Mouse (Mus musculus) forebrain, embryonic 11.5 days (tissue): ENCODE measurements at regions not wholly inside any gene's neighbourhood (a gene's known extent, or its start where the extent isn't known, plus 50 kb on each side); places are given as distances from the start of the nearest gene placed in this dataset.

ENCODE experiments used
- ATAC-seq: fragments of 200-750 bp; cut with Nextera tagmentation; replicated peaks from 2 replicates; pipeline ENCODE4 v1.8.0; 2017; ENCODE audit warnings: moderate TSS enrichment; ENCODE audit not compliant: low FRiP score
- DNase-seq: peaks from one replicate; pipeline ENCODE4 v3.0.0-alpha.2; 2017; ENCODE audit warnings: low spot score
- H3K27ac ChIP-seq: fragments of 300-500 bp; sonication (generic); 2 replicates; pipeline ENCODE4 v1.5.1; 2014; ENCODE audit warnings: low read depth, low read length
- H3K27me3 ChIP-seq: fragments of 300-500 bp; sonication (generic); 2 replicates; pipeline ENCODE4 v1.6.1; 2014; ENCODE audit warnings: mild to moderate bottlenecking, low read length, mixed read lengths; ENCODE audit not compliant: control insufficient read depth, insufficient read depth
- H3K36me3 ChIP-seq: fragments of 300-500 bp; sonication (generic); 2 replicates; pipeline ENCODE4 v1.6.1; 2014; ENCODE audit warnings: mild to moderate bottlenecking, low read length, moderate library complexity, mixed read lengths; ENCODE audit not compliant: control insufficient read depth, insufficient read depth
- H3K4me1 ChIP-seq: fragments of 300-500 bp; sonication (generic); replicated peaks from 2 replicates; pipeline ENCODE4 v1.6.1; 2014; ENCODE audit warnings: low read length, mixed read lengths; ENCODE audit not compliant: control insufficient read depth, insufficient read depth
- H3K4me2 ChIP-seq: fragments of 300-500 bp; sonication (generic); 2 replicates; pipeline ENCODE4 v1.6.1; 2014; ENCODE audit warnings: low read depth, mild to moderate bottlenecking, low read length, moderate library complexity, mixed read lengths; ENCODE audit not compliant: severe bottlenecking
- H3K4me3 ChIP-seq: fragments of 300-500 bp; sonication (generic); 2 replicates; pipeline ENCODE4 v1.5.1; 2014; ENCODE audit warnings: low read depth, low read length
- H3K9ac ChIP-seq: fragments of 300-500 bp; sonication (generic); 2 replicates; pipeline ENCODE4 v1.6.1; 2014; ENCODE audit warnings: low read length
- H3K9me3 ChIP-seq: fragments of 300-500 bp; sonication (generic); 2 replicates; pipeline ENCODE4 v1.6.1; 2016; ENCODE audit warnings: low read length, mixed read lengths; ENCODE audit not compliant: control insufficient read depth
- WGBS: fragments of 180-500 bp; shearing (Covaris S2); extraction: QIAGEN DNeasy Blood & Tissue Kit; methylation state at CpG from one replicate; pipeline ENCODE4 v1.1.7; 2014; 5-methylcytosine and 5-hydroxymethylcytosine counted together

- whole genome bisulfite sequencing, result 57% methylated on average over 4 of the region's 4 CpGs
- Histone ChIP-seq H3K4me2 (no peak overlapping the region), H3K36me3 (no peaks in the 10 kb centered on the region)
These were observed 683.7 kb upstream of the Vstm2b start for GRCm38 (mm10) chr7:40214395-40214794.

DNA sequence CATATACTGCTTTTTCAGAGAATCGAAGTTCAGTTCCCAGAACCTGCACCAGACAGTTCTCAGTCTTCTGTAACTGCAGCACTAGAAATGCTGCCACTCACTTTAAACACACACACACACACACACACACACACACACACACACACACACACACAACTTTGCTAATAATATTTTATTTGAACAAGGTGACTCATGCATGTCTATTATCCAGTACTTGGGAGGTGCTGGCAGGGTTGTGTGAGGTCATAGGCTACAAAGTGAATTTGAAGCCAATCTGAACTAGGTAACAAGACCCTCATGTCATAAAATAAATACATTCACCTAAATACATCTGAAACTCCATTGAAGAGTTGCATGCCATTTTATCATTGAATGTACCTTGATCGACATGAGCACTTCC is 682.9 kb upstream of the Vstm2b start:
- no peak overlapping the region for H3K4me3 ChIP-seq
- no peak overlapping the region for H3K9ac ChIP-seq
- no peaks in the 10 kb centered on the region for H3K27me3 ChIP-seq
- H3K4me1 ChIP-seq, result no peaks in the 10 kb centered on the region
- DNase-seq (no peak), ATAC-seq (no peak)
- no peak overlapping the region for H3K4me2 ChIP-seq
- H3K36me3 ChIP-seq, result no peaks in the 10 kb centered on the region
- no peaks in the 10 kb centered on the region for H3K9me3 ChIP-seq
- 92% methylated on average over 2 of the region's 2 CpGs for WGBS
- no peak overlapping the region for H3K27ac ChIP-seq

More at GRCm38 (mm10) chr7:40214395-40214794, 683.7 kb upstream of the Vstm2b start:
- no peak overlapping the region for H3K27ac ChIP-seq
- no peak for DNase-seq
- H3K27me3 ChIP-seq, result no peaks in the 10 kb centered on the region
- no peaks in the 10 kb centered on the region for H3K4me1 ChIP-seq
- no peaks in the 10 kb centered on the region for H3K9me3 ChIP-seq
- no peak overlapping the region for H3K9ac ChIP-seq
- no peak overlapping the region for H3K4me3 ChIP-seq
- no peak for ATAC-seq

DNA sequence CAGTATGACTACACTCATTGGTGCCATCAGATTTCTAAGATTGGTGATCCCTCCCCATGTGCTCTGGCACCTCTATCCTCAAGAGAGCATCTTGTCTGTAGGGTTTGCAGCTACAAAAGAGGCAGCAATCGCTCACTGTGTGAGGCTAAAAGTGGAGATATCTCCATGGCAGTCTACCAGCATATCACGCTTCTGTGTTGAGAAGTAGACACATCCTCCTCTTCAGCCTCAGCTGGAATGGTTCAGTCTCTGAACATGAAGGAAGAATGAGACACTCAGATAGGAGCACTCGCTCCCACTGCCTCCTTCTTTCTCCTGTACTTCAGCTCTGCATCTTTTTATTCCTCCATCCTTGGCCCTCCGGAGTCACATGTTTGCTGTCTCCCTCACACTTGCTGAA is 677.6 kb upstream of the Vstm2b start:
- Histone ChIP-seq H3K9ac (no peak overlapping the region), H3K27me3 (no peaks in the 10 kb centered on the region), H3K4me3 (no peak overlapping the region), H3K9me3 (no peaks in the 10 kb centered on the region), H3K4me1 (no peaks in the 10 kb centered on the region), H3K36me3 (no peaks in the 10 kb centered on the region), H3K4me2 (no peak overlapping the region), H3K27ac (no peak overlapping the region)
- ATAC-seq, result no peak
- WGBS, result 84% methylated on average over 4 of the region's 4 CpGs
- DNase-seq, result no peak

GRCm38 (mm10) chr7:40245188-40245587 is 652.9 kb upstream of the Vstm2b start:
- 90% methylated on average over 8 of the region's 8 CpGs for WGBS

GRCm38 (mm10) chr7:40248521-40248920 is 649.6 kb upstream of the Vstm2b start:
- no peaks in the 10 kb centered on the region for H3K4me1 ChIP-seq
- no peak for DNase-seq
- H3K27ac ChIP-seq, result no peak overlapping the region
- ATAC-seq, result no peak
- no peak overlapping the region for H3K9ac ChIP-seq
- no peaks in the 10 kb centered on the region for H3K27me3 ChIP-seq
- H3K9me3 ChIP-seq, result no peaks in the 10 kb centered on the region
- no peaks in the 10 kb centered on the region for H3K36me3 ChIP-seq
- 87% methylated on average over 2 of the region's 2 CpGs for WGBS
- H3K4me2 ChIP-seq, result no peak overlapping the region
- no peak overlapping the region for H3K4me3 ChIP-seq

More at GRCm38 (mm10) chr7:40245188-40245587, 652.9 kb upstream of the Vstm2b start:
- Histone ChIP-seq H3K4me1 (no peaks in the 10 kb centered on the region), H3K27me3 (no peaks in the 10 kb centered on the region), H3K36me3 (no peaks in the 10 kb centered on the region), H3K9me3 (no peaks in the 10 kb centered on the region), H3K27ac (no peak overlapping the region), H3K4me2 (no peak overlapping the region), H3K4me3 (no peak overlapping the region), H3K9ac (no peak overlapping the region)
- DNase-seq (no peak), ATAC-seq (no peak)

DNA sequence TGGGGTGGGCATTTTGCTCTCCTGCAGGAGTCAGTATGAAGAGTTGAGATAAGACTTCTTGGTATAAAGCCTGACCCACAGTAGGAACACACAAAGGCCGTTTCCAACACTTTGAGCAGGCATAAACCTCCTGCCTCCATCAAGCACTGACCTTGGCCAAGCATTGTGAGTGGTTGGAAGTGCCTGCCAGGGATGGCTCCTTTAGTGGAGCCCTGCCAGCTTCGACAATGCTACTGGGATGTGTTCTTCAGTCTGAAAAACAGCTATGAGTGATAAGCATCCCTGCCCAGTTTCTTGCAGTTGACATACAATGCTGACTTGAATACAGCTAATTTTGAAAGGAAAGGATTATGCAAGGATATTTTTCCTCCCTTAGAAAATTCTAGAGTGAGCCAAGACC is 644.6 kb upstream of the Vstm2b start:
- H3K9ac ChIP-seq, result no peak overlapping the region
- ATAC-seq, result no peak
- no peaks in the 10 kb centered on the region for H3K27me3 ChIP-seq
- no peak overlapping the region for H3K4me2 ChIP-seq
- DNase-seq, result no peak
- H3K4me3 ChIP-seq, result no peak overlapping the region
- H3K9me3 ChIP-seq, result no peaks in the 10 kb centered on the region
- H3K27ac ChIP-seq, result no peak overlapping the region
- no peaks in the 10 kb centered on the region for H3K36me3 ChIP-seq
- no peaks in the 10 kb centered on the region for H3K4me1 ChIP-seq
- 65% methylated on average over 2 of the region's 2 CpGs for WGBS

DNA sequence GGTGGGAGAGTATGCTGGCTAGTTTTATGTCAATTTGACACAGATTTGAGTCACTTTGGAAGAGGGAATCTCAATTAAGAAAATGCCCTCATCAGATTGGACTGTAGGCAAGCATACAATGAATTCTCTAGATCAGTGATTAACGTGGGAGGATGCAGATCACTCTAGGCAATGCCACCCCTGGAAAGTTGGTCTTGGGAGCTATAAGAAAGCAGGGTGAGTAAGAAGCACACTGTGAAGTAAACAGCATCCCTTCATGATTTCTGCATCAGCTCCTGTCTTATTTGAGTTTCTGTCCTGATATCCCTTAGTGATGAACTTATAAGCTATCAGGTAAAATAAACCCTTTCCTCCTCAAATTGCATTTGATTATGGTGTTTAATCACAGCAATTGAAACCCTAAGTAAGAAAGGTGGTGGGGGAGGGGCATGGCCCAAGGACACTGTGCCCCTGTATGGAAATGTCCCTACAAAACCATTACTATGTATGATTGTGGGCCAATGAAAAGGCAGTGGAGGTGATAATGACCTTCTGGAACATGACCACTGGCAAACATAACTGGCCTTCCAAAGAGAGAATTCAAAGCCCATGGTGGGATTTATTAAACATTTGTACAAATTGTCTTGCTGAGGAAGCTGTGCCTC is 640.3 kb upstream of the Vstm2b start:
- DNase-seq, result no peak
- H3K9ac ChIP-seq, result no peak overlapping the region
- 63% methylated on average over 1 of the region's 1 CpGs for WGBS

GRCm38 (mm10) chr7:40258377-40258739 is 639.8 kb upstream of the Vstm2b start:
- DNase-seq, result no peak
- H3K4me1 ChIP-seq, result no peaks in the 10 kb centered on the region
- H3K4me3 ChIP-seq, result no peak overlapping the region
- H3K36me3 ChIP-seq, result no peaks in the 10 kb centered on the region
- H3K27ac ChIP-seq, result no peak overlapping the region
- no peaks in the 10 kb centered on the region for H3K9me3 ChIP-seq
- H3K27me3 ChIP-seq, result no peaks in the 10 kb centered on the region
- ATAC-seq, result no peak
- WGBS, result 77% methylated on average over 6 of the region's 6 CpGs
- H3K9ac ChIP-seq, result no peak overlapping the region
- H3K4me2 ChIP-seq, result no peak overlapping the region

More for the DNA sequence above, 640.3 kb upstream of the Vstm2b start:
- no peaks in the 10 kb centered on the region for H3K27me3 ChIP-seq
- no peak overlapping the region for H3K4me3 ChIP-seq
- H3K4me1 ChIP-seq, result no peaks in the 10 kb centered on the region
- ATAC-seq, result no peak
- no peak overlapping the region for H3K4me2 ChIP-seq
- H3K27ac ChIP-seq, result no peak overlapping the region
- no peaks in the 10 kb centered on the region for H3K36me3 ChIP-seq
- no peaks in the 10 kb centered on the region for H3K9me3 ChIP-seq

DNA sequence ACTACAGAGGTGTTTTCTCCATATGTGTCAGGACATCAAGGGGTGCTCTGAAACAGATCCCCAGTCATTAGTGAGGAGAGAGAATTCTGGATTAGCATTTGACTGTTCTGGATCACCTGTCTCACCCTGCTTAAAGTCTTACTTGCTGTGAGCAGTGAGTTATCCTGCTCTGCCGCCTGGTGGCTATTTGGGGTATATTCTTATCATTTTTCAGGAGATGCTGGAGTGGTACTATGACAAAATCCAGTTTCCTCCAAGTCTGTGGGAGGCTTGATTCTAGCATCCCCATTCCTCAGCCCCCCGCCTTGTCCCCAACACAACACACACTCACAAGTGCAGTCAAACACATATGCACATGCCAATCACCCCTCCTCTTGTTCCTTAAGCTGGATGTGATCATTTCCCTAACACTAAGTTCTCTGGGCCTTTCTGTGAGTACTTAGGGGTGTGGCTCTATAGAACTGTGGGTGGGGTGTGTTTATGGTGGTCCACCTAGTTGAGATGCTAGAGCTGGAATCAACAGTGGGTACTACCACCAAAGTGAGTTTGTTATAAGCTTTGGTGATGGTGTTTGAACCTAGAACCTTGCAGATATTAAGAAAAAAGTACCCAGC is 624.6 kb upstream of the Vstm2b start:
- no peak overlapping the region for H3K9ac ChIP-seq
- H3K27me3 ChIP-seq, result no peaks in the 10 kb centered on the region
- no peak overlapping the region for H3K27ac ChIP-seq
- ATAC-seq, result peak; percentile 72; the same call in 1 of the 2 replicates
- DNase-seq, result peak; percentile 63
- no peak overlapping the region for H3K4me3 ChIP-seq
- H3K9me3 ChIP-seq, result no peaks in the 10 kb centered on the region
- H3K36me3 ChIP-seq, result no peaks in the 10 kb centered on the region
- no peaks in the 10 kb centered on the region for H3K4me1 ChIP-seq
- 28% methylated on average over 2 of the region's 2 CpGs for WGBS
- no peak overlapping the region for H3K4me2 ChIP-seq
